Mouse (Mus musculus): ENCODE results near the gene Rhot1.

- no peak for TF ChIP-seq CTCF (IDR thresholded peaks at IDR 0.05; ENCODE audit: extremely low read depth, insufficient read depth, low read length)
- TF ChIP-seq POLR2A (IDR thresholded peaks at IDR 0.05; ENCODE audit: extremely low read depth, insufficient read depth, low read length) = no peak
These were observed 93.2 kb downstream of the Rhot1 start for GRCm38 (mm10) chr11:80302046-80302390.
